Mouse (Mus musculus) kidney, adult 8-10 months (tissue): Measurements from ENCODE around the gene Atp6v0a1.
A peak's percentile ranks its signal among the peaks of the same experiment; 100 is the strongest.

Source experiments
- DNase-seq, 2 experiments: peaks; one replicate each; pipeline ENCODE4 v3.0.0; 2022

Atp6v0a1 gene

DNA sequence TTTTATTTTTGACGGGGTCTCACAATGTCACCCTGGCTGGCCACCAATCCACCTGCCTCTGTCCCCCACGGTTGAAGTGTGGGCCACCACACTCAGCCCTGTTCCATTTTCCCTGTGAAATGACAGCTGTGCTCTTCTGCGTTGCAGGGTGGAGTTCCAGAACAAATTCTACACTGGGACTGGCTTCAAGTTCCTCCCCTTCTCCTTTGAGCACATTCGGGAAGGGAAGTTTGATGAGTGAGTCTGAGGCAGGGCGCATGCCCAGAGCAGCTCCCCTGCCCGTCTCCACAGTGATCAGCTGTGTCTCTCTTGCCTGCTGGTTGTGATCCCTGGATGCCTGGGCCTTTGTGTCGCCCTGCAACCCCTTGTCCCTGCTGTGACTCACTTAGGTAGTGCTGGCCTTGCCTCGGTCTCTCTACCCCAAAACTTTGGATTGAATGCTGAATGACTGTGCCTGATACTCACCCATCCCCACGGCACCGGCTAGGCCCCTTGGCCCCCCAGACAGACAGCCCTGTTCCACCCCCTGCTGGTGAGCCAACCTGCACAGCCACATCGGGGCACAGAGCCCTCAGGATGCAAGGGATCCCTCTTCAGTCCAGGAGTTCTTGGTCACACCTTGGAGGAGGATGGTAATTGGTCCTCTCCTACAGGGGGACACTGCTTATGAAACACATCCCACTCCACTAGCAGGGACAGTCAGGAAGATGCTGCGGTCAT, 53.1 kb downstream of the Atp6v0a1 start:
- no peak for DNase-seq

DNA sequence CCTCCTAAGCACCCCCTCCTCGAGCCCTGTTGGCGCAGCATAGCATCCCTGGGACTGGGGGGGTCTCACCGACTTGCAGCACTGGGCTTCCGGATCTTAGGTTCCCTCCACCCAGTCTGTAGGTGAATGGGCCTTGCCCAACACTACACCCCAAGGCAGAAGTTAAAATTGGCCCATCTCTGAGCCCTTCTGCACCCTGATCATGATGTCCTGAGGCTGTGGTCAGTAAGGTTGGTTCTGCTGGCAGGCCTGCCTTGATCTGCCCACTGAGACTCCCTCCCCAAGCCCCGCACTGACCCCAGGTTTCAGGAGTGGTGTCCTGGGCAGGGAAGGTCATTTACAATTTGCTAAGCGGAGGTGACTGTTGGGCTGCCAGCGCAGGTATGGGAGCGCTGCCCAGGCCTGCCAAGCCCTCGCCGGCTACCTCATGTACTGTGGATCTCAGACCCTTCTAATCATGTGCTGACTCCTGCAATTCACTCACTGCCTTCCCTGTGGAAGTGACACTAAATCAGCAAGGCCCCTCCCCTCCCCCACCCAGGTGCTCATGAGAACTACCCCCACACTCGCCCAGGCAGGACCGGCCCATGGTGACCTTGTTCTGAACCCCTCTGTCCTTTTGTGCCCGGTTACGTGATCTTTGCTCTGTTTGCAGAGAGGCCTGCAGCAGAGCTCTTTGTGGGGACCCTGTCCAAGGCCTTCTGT, 53.9 kb downstream of the Atp6v0a1 start:
- no peak for DNase-seq

- no peak for DNase-seq
These were observed 54.5 kb downstream of the Atp6v0a1 start for GRCm38 (mm10) chr11:101063676-101064327.

GRCm38 (mm10) chr11:101064462-101064861, 55.2 kb downstream of the Atp6v0a1 start:
- DNase-seq: no peak

- no peak for DNase-seq
These were observed 55.8 kb downstream of the Atp6v0a1 start for GRCm38 (mm10) chr11:101065002-101065401.

- peak; percentile 82 to 91 for DNase-seq
These were observed 57.5 kb downstream of the Atp6v0a1 start for GRCm38 (mm10) chr11:101066549-101067412.

- DNase-seq: peak; percentile 97
These were observed 60.3 kb downstream of the Atp6v0a1 start, which contains the start of gene Naglu for GRCm38 (mm10) chr11:101069391-101070188. Gene Naglu (plus strand): TSS chr11:101070012.

DNA sequence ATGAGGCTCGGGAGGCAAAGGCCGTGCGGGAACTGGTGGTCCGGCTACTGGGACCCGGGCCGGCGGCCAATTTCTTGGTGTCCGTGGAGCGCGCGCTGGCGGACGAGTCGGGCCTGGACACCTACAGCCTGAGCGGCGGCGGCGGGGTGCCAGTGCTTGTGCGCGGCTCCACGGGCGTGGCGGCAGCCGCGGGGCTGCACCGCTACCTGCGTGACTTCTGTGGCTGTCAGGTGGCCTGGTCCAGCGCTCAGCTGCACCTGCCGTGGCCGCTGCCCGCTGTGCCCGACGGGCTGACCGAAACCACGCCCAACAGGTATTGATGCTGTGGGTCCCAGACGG, 60.9 kb downstream of the Atp6v0a1 start:
- no peak for DNase-seq

DNA sequence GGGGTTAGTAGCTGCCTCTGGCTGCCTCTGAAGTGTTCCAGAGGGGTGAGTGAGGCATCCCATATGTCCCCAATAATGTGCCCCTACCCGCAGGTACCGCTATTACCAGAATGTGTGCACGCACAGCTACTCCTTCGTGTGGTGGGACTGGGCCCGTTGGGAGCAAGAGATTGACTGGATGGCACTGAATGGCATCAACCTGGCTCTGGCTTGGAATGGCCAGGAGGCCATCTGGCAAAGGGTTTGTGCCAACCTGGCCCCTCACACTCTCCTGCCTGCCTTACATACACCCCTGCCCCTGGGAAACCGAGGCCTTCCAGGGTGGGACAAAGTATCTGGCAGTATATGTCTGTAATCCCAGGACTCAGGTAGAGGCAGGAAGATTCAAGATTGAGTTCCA, 61.7 kb downstream of the Atp6v0a1 start:
- DNase-seq: no peak

DNA sequence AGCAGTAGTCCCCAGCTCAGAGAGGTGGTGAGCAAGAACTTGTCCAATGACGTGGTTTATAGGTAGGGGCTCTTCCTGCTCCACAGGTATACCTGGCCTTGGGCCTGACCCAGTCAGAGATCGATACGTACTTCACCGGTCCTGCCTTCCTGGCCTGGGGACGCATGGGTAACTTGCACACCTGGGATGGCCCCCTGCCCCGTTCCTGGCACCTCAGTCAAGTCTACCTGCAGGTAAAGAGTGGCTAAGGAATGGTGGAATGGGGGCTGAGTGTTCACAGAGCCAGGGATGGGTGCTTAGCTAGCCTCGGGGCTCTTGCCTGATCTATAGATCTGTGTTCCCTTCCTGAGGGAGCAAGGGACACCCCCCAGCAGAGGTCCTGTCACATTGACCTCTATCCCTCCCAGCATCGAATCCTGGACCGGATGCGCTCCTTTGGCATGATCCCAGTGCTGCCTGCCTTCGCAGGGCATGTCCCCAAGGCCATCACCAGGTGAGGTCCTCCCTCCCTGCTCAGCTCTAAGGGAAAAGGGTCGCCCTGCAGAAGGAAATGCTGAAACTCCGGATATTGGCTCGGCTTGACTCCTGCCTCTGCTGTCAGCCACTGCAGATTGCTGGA, 62.7 kb downstream of the Atp6v0a1 start:
- no peak for DNase-seq

GRCm38 (mm10) chr11:101078121-101078520, 68.9 kb downstream of the Atp6v0a1 start, which contains the start of gene Hsd17b1:
Gene Hsd17b1 (plus strand): TSS chr11:101078411.
- no peak for DNase-seq

DNA sequence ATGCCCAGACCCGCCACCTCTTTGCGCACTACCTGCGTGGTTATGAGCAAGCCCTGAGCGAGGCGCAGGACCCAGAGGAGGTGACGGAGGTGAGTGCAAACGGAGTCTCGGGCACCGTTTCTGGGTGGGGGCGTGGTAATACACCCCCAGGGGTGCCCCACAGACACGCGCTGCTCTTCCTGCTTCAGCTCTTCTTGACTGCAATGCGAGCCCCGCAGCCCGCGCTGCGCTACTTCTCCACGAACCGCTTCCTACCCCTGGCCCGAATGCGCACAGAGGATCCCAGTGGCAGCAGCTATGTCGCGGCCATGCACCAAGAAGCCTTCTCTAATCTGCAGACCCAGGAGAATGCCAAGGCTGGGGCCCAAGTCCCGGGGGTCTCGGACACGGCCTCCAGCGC, 70.5 kb downstream of the Atp6v0a1 start:
- no peak for DNase-seq

GRCm38 (mm10) chr11:101080421-101080820, 71.2 kb downstream of the Atp6v0a1 start:
- no peak for DNase-seq

GRCm38 (mm10) chr11:101081659-101082058, 72.4 kb downstream of the Atp6v0a1 start:
- DNase-seq: no peak

- peak; percentile 85 to 88 for DNase-seq
These were observed 73.2 kb downstream of the Atp6v0a1 start, which contains the start of gene Coasy for GRCm38 (mm10) chr11:101082208-101083082. Gene Coasy (plus strand): TSS chr11:101082565.

DNA sequence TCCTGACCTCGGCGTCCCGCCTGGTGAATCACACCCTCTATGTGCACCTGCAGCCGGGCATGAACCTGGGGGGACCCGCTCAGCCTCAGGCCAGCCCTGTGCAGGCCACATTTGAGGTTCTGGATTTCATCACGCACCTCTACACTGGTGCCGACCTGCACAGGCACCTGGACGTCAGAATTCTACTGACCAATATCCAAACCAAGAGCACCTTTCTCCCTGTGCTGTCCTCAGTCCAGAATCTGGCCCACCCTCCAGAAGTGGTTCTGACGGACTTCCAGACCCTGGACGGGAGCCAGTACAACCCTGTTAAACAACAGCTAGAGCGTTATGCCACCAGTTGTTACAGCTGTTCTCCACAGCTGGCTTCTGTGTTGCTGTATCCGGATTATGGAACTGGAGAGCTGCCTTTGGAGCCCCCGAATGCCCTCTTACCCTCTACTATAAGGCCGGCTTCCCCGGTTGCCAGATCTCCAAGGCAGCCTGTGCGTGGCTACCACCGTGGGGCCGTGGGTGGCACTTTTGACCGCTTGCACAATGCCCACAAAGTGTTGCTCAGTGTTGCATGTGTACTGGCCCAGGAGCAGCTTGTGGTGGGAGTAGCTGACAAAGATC, 73.9 kb downstream of the Atp6v0a1 start:
- DNase-seq: peak; percentile 70 to 81

DNA sequence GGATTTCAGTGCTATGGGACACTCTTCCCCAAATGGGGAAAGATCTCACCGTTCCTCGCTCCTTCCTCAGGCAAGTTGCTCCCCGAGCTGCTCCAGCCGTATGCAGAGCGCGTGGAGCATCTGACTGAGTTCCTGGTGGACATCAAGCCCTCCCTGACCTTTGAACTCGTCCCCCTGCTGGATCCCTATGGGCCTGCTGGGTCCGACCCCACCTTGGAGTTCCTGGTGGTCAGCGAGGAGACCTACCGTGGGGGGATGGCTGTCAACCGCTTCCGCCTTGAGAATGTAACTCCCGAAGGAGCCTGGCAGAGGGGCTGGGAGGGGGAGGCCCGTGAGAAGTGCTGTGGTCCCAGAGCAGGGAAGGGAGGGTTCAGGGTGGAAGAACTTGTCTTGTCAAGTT, 75.0 kb downstream of the Atp6v0a1 start:
- DNase-seq: no peak

DNA sequence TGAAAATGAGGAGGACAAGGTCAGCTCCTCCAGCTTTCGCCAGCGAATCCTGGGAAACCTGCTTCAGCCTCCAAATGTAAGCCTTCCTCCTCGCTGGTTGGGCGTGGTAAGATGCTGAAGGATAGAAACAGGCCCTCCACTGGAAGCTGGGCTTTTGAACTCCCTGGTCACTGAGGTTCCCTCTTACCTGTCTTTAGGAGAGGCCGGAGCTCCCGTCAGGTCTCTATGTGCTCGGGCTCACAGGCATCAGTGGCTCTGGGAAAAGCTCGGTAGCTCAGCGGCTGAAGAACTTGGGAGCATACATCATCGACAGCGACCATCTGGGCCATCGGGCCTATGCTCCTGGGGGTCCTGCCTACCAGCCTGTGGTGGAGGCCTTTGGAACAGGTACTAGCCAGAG, 75.6 kb downstream of the Atp6v0a1 start:
- DNase-seq: no peak

- peak; percentile 56 to 64 for DNase-seq
These were observed 76.5 kb downstream of the Atp6v0a1 start for GRCm38 (mm10) chr11:101085617-101086322.
